Mouse (Mus musculus) stomach, postnatal 0 days (tissue): ENCODE measurements around the gene Ier3.

Experiments
- CTCF ChIP-seq: IDR thresholded peaks from 2 replicates; pipeline ENCODE4 v1.5.1; 2016; ENCODE audit warnings: antibody characterized with exemption, low read depth, mild to moderate bottlenecking, moderate library complexity
- EP300 ChIP-seq: optimal IDR thresholded peaks from 2 replicates; pipeline ENCODE3; 2016; ENCODE audit warnings: antibody characterized with exemption

GRCm38 (mm10) chr17:35842006-35842405 is 20.5 kb downstream of the Ier3 start:
- TF ChIP-seq CTCF, result no peak
- peak; percentile 4 for TF ChIP-seq EP300
